Mouse (Mus musculus) hematopoietic stem cell, adult 5-6 weeks (primary cell): ENCODE measurements around the gene Icam1. TPM values are rescaled to one million over a fixed set of nuclear protein-coding genes. Genes with fewer than 3 reads are reported as not detected.

Experiments
- ATAC-seq, 2 experiments: fragments of 125-278 bp in 1 of 2; replicated peaks in 1 of 2; 2 replicates each; pipeline ENCODE4 v1.8.0; 2016 to 2017; ENCODE audit warnings: inconsistent platforms in 2 of 2, mild to moderate bottlenecking in 2 of 2, moderate number of reproducible peaks in 2 of 2, low read depth in 1 of 2, moderate TSS enrichment in 1 of 2; ENCODE audit not compliant: low FRiP score in 2 of 2, poor library complexity in 2 of 2, severe bottlenecking in 2 of 2, insufficient read depth in 1 of 2, low TSS enrichment in 1 of 2
- total RNA-seq: library from RNA; stranded (forward); fragments of 172-1452, 232-1000 nt; gene quantifications from 2 replicates; pipeline ENCODE4 v1.2.3, GENCODE M21; 2017

Gene Icam1
- total RNA-seq, 1 experiment from 2014 or later = 44.7 TPM

GRCm38 (mm10) chr9:21074173-21074572 lies 58.4 kb downstream of the Icam1 start:
- ATAC-seq = no peak

GRCm38 (mm10) chr9:21075625-21076024 lies 59.8 kb downstream of the Icam1 start:
- ATAC-seq = no peak

Other genes with a start within 250 kb of the Icam1 start
- gene Col5a3, start 200.9 kb upstream of the Icam1 start, total RNA-seq = not detected in 2 replicates
- not detected in 2 replicates for gene Rdh8, start 197.5 kb upstream of the Icam1 start, total RNA-seq
- gene A230050P20Rik, start 147.3 kb upstream of the Icam1 start, total RNA-seq = 41.5 and 74.4 TPM in 2 replicates
- 0.79 and 0.88 TPM in 2 replicates for gene Angptl6, start 136.3 kb upstream of the Icam1 start, total RNA-seq
- 118 and 137 TPM in 2 replicates for gene Ppan, start 127.8 kb upstream of the Icam1 start, total RNA-seq
- 128 and 177 TPM in 2 replicates for gene Eif3g, start 117.4 kb upstream of the Icam1 start, total RNA-seq
- 198 and 242 TPM in 2 replicates for gene Dnmt1, start 56.1 kb upstream of the Icam1 start, total RNA-seq
- 1.9 and 2.2 TPM in 2 replicates for gene S1pr2, start 39.2 kb upstream of the Icam1 start, total RNA-seq
- 26.6 and 35.2 TPM in 2 replicates for gene Mrpl4, start 13.2 kb upstream of the Icam1 start, total RNA-seq
- 3.0 and 7.9 TPM in 2 replicates for gene Icam4, start 13.4 kb downstream of the Icam1 start, total RNA-seq
- gene Icam5, start 16.1 kb downstream of the Icam1 start, total RNA-seq = not detected in 2 replicates
- not detected in 2 replicates for gene Zglp1, start 51.1 kb downstream of the Icam1 start, total RNA-seq
- gene Gm49373, start 57.1 kb downstream of the Icam1 start, total RNA-seq = 0.44 TPM in 1 of 2 replicates, not detected in the other
- gene Fdx1l, start 57.6 kb downstream of the Icam1 start, total RNA-seq = 33.6 and 45.2 TPM in 2 replicates
- 3.3 and 13.1 TPM in 2 replicates for gene Gm38431, start 76.0 kb downstream of the Icam1 start, total RNA-seq
- gene Raver1, start 76.0 kb downstream of the Icam1 start, total RNA-seq = 13.1 and 23.3 TPM in 2 replicates
- gene Tyk2, start 115.3 kb downstream of the Icam1 start, total RNA-seq = 12.2 and 19.4 TPM in 2 replicates
- 238 and 347 TPM in 2 replicates for gene Cdc37, start 134.0 kb downstream of the Icam1 start, total RNA-seq
- 2.7 and 4.8 TPM in 2 replicates for gene Pde4a, start 149.7 kb downstream of the Icam1 start, total RNA-seq
- 37.4 and 39.0 TPM in 2 replicates for gene Keap1, start 223.4 kb downstream of the Icam1 start, total RNA-seq
- 0.25 and 0.50 TPM in 2 replicates for gene S1pr5, start 232.5 kb downstream of the Icam1 start, total RNA-seq
- 5.6 and 14.1 TPM in 2 replicates for gene Atg4d, start 249.3 kb downstream of the Icam1 start, total RNA-seq